Mouse (Mus musculus): Measurements from ENCODE around the gene Fxyd6.

Fxyd6 gene

GRCm38 (mm10) chr9:45411803-45412202, 41.8 kb downstream of the Fxyd6 start:
- peak; percentile 44 for DNase-seq (ENCODE audit: low read depth, low spot score)

DNA sequence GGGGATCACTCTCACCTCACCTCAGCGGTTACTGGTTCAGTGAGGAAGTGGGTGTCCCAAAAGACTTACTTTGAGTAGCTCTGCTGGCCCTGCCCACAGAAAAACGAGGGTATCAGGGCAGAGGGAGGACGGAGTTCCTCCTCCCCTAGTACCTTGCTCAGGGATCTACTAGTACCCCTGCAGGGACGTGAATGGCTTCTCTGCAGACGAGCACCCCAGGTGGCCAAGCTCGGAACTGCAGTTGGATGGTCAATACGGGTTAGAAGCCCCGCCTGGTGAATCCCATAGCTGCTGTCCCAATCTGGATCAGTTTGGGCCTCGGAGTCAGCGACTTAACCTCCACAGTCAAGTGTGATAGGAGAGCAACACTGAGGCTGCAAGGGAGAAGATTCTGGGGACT, 42.3 kb downstream of the Fxyd6 start:
- DNase-seq (ENCODE audit: low read depth, low spot score), result peak; percentile 70

DNA sequence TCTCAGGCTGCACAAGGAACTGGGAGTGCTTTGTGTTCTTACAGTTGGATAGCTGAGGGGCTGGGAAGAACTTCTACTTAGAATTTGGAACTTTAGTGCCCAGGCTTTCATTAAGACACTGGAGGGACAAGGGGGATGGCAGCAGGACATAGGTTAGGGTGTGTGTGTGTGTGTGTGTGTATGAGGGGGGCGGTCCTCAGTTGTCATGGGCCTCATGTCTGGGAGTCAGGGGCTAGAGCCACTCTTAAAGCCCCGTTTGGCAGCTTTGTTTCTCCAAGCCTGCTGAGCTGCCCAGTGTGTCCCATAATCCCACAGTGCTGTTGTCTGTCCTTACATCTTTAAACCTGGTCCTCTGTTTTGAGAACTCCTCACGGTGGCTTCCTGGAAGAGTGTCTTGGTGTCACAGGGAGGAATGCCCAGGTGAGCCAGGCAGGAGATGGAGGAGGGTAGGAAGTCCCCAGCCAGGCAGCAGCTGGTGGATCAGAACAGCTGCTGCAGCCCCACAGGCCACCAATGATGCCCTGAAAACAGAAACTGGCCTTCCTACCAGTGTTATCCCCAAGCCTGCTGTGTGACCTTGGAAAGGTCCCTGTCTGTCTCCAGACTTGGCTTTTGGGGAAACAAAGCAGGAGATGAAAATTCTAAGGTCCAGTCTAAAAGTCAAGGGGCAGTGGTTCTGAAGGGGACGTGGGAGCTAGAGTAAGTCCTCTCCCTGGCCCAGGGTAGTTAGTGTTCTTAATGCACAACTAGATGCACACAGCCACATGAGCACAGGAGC, 42.9 kb downstream of the Fxyd6 start:
- no peak for DNase-seq (ENCODE audit: low read depth, low spot score)

DNA sequence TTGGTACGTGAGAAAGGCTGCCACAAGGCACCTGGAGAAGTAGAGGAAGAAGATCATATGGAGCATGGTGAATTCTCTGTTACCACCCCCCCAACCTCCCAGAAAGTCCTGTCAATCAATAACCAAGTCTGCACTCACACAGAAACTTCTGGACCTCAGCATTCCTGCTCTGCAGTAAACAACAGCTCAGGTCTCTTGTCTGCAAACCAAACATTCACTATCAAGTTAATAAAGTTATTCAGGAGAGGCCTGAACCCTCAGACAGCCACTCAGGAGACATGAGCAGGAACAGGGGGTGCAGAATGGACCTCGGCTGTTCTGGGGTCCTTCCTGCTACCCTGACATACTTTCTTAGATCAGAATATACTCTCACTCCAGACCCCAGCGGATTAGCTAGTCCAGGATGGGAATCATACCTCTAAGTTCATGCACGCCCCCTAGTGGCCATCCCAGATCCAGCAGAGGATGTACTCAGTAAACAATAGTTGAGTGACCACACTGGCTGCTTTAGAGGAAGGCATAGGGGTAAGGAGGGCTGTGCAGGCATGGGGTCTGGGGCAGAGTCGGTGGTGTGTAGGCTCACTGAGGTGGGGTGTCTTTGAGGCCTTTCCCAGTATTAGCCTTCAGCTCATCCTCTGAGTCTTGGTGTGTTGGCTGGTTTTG, 43.6 kb downstream of the Fxyd6 start:
- no peak for DNase-seq (ENCODE audit: low read depth, low spot score)

DNA sequence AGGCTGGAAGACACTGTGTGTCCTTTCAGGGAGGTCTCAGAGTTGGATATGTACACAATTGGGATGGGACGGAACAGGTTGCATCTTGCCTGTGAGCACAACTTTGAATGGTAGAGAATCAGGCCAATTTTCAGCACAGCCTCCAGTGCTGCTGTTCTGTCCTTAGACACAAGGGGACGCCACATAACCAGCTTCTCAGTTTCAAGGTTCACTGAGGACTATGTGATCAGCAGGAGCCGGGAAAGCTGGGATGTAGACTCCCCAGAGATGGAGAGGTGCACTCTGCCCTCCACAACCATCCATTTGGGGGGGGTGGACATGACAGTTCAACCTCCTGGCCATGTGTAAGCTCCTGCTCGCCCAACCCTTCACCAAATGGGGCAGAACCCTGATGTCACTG, 45.9 kb downstream of the Fxyd6 start:
- peak; percentile 55 for DNase-seq (ENCODE audit: low read depth, low spot score)

- no peak for DNase-seq (ENCODE audit: low read depth, low spot score)
Observed at GRCm38 (mm10) chr9:45417245-45417644, 47.3 kb downstream of the Fxyd6 start.

DNA sequence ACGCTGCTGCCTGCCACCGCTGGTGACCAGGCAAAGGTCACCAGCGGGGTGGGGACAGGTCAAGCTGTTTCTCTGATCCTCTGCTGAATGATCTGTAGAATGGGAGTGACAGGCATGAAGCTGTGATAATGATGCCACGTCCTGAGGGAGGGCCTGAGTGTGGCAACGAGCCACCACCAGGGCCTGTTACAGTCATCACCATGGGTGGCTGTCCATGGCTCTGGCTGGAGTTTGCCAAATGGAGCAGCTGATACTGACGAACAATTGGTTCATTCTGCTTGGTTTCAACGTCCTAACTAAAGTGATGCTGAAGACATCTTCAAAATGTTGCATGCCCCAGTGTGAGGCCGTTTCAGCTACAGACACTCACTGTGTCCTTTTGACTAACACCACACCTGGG, 48.3 kb downstream of the Fxyd6 start:
- no peak for DNase-seq (ENCODE audit: low read depth, low spot score)

DNA sequence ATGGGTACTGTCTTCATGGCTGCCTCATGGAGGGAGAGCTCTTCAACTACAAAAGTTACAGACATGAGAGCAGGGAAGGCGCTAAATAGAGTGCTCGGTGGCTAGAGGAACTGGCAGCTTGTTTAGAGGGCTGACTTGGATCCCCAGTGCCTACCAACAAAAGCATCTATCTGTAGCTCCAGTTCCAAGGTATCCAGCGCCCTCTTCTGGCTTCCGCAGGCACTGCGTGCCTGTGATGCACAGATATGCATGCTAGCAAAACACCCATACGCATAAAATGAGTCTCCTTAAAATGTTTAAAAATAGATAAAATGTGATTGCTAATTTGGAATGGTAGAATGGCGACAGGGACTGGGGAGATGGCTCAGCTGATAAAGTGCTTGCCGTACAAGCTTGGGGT, 51.2 kb downstream of the Fxyd6 start:
- no peak for DNase-seq (ENCODE audit: low read depth, low spot score)

GRCm38 (mm10) chr9:45422761-45423298, 52.8 kb downstream of the Fxyd6 start:
- DNase-seq (ENCODE audit: low read depth, low spot score), result no peak

DNA sequence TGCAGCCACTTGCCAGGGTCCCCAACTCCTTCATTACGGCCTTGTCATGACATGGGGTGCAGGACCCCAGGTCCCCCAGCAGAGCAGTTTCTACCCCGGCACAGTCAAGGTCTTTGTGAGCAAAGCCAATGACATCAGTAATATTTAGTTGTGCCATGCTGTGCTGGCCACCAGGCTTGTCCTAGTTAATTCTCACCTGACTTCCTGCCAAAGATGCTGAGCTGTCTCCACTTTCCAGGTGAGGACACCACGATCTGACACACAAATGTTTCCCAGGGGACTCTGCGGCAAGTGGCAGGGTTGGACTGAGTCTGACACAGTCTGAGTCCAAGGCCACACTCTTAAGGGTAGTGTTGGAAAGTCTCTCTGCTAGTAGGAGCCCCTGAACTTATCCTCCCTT, 56.5 kb downstream of the Fxyd6 start, which contains the start of gene Dscaml1:
Dscaml1 (plus strand) TSS at position 173 of the 400 bp plus-strand sequence.
- DNase-seq (ENCODE audit: low read depth, low spot score), result no peak

DNA sequence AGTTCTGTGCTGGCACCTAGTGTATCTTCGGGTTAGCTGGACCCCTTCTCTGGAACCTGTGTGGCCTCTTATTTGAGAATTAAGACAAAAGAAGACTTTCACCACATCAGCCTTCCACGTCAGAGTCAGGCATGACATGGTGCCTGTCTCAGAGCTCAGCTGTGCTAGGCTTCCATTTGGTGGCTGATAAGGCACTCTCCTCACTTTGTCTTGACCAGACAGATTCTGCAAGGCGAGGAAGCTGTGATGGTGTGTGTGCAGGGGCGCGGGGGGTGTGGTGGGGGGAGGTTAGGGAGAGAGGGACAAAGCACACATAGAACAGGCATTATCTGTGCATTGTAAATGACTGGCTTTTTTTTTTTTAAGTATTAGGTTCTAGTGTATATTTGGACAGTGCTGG, 59.4 kb downstream of the Fxyd6 start:
- no peak for DNase-seq (ENCODE audit: low read depth, low spot score)

DNA sequence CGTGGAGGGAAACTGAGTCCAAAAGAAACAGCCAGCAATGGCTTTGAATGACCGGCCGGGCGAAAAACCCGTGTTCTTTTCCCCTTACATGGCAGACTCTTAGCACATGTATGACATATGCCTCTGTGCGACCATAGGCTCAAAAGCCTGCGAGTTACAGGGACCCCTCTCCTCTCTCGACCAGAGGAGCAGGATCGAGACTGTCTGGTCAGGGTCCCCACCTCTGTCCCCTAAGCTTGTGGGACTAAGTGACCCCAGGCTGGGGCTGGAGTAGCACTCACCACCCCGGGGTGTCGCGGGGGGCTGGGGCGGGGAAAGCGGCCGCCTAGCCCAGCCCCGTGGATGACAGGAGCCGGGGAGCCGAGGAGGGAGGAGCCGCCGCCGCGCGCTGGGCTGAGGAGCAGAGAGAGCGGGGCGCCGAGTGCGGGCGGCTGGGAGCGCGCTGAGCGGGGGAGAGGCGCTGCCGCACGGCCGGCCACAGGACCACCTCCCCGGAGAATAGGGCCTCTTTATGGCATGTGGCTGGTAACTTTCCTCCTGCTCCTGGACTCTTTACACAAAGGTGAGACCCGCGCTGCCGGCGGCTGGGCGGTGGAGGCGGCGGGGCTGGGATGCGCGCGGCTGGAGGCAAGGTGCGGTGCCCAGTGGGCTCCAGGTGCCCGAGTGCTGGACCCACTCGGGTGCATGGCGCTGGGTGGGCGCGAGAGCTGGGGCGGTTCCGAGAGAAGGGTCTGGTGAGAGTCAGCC, 60.1 kb downstream of the Fxyd6 start:
- no peak for DNase-seq (ENCODE audit: low read depth, low spot score)

DNA sequence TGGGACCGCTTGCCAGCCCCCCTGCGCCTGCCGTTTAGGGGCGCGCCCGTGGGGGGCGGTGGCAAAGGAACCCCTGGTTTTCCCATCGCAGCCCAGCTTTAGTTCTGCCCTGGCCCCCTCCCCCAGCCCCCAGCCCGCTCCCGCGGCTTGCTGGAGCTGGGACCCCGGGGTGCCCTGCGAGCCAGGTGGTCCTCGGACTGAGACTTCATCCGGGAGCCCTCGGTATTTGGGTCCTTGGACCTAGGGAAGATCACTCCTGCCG, 60.6 kb downstream of the Fxyd6 start:
- DNase-seq (ENCODE audit: low read depth, low spot score), result no peak

DNA sequence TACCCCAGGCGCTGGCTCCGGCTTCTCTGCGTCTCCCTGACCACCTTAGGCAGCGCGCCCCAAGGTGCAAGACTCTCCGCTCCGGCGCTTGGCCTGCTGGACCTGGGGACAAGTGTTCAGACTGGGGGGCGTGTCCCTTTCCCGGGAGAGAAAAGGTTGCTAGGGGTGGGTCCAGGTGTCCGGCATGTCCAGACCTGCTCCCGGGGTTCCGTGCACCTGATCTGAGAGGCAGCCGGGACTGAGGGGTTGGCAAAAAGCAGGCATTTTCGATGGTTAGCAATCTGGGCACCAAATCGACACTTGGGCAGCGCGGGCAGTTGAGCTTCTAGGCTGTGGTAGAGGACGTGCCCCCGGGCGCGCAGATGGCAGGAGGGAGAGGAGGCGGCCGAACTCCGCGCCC, 61.2 kb downstream of the Fxyd6 start:
- DNase-seq (ENCODE audit: low read depth, low spot score), result no peak

DNA sequence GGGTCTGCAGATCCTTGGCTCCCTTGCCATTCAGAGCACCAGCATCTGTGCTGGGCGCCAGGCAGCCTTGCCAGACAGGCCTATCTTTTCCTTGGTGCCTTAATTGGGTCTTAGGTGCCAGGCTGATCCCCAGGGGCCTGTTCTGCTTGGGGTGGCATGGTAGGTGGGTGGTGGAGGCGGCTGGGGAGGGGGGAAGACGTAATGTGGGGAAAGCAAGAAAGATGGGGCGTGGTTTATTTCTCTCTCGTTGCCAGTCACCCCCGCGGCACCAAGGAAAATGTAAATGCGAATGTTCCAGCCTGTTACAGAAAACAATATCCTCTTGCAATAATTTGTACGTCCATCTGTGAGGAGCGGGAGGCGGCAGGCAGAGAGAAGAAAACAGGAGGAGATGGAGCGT, 62.7 kb downstream of the Fxyd6 start:
- no peak for DNase-seq (ENCODE audit: low read depth, low spot score)

DNA sequence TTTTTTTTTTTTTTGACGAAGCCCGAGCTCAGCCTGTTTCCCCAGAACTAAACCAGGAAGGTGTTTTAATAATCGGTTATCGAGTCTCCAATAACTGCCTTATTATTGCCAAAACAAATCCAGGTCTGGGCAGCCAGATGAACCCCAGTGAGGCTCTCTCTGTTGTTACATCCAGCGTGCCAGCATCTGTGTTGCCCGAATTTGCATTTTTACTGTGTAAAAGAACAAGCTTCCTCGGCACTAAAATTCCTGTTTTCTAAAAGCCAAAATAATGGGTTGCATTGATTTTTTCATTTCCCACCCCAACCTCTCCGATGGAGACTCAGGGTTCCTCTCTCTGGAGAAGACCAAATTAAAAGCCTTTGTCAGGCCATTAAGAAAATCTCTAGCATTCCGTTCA, 63.1 kb downstream of the Fxyd6 start:
- DNase-seq (ENCODE audit: low read depth, low spot score), result no peak

DNA sequence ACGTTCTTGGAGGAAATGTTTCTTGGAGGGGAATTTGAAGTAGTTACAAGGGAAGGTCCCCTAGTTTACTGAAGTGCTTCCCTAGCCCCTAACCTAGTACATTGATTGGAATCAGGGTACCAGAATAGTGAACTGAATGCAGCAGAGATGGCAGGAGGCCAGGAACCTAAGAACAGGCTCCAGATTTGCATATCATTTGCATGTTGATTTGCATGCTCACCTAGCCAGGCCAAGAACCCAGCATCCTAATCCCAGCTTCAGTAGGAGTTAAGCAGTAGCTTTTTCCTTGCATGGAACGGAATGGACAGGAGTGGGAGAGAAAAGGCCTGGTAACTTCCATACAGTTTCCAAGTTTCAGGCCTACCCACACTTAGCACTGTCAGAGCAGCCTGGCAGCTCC, 64.2 kb downstream of the Fxyd6 start:
- DNase-seq (ENCODE audit: low read depth, low spot score), result no peak

DNA sequence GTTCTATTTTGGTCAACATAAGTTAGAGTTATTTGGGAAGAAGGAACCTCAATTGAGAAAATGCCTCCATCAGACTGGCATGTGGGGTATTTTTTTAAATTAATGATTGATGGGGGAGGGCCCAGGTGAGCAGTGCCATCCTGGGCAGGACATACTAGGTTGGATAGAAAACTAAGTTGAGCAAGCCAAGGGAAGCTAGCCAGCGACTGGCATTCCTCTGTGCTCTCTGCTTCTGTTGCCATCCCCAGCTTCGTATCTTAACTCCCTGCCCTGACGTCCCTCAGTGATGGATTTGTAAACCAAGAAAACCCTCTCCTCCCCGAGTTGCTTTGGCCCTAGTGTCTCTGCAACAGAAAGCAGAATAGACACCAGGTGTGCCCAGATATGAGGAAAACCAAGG, 69.0 kb downstream of the Fxyd6 start:
- DNase-seq (ENCODE audit: low read depth, low spot score), result no peak

GRCm38 (mm10) chr9:45440083-45440784, 70.2 kb downstream of the Fxyd6 start:
- DNase-seq (ENCODE audit: low read depth, low spot score), result no peak

GRCm38 (mm10) chr9:45444251-45444798, 74.3 kb downstream of the Fxyd6 start:
- no peak for DNase-seq (ENCODE audit: low read depth, low spot score)

All from embryo, embryonic 11.5 days (tissue).